ENCODE assay signal across 8 mouse cellular contexts in the genomic region with DNA sequence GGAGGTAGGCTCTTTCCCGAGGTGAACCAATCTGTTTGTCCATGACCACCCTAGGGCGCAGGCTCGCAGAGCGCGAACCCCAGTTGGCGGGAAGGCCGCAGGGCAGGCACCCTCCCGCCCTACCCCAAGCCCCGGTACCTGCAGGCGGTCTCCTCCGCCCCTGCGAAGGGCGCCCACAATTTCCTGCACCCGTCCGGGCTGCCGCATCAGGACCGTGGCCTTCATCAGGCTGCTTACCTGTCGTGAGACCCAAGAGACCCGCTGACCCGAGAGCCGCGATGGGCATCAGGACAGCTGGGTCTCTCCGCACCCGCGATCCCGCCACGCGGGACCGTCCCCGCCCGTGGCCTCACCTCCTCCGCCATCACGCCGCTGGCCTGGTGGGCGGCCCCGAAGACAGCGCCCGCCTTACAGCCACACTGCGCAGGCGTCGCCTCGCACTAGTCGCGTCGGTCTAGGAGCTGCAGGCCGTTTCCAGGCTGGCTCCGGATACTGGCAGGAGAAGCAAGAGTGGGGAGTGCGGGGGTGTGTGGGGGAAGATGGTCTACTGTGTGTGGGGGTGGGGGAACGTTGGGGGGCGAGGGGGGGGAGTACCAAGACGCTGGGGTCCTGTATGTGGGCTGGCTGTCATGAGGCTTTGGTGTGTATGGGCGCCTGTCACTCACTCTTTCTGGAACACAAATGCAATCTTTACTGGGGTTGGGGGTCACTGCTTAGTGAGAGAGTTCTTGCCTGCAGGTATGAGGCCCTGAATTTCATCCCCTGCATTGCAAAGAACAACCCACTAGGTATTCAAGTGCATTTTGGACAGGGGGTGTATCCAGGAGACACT. TPM values are rescaled to one million over a fixed set of nuclear protein-coding genes. Genes with fewer than 3 reads are reported as not detected.
DNase-seq lines count a peak whose midpoint lies in the region; ATAC-seq and TF ChIP-seq lines count a peak whose summit lies in the region.

No protein-coding gene starts in this region.

- no peaks in the 10 kb centered on the region for H3K9me3 ChIP-seq in embryonic facial prominence, embryonic 14.5 days (ENCODE audit: control insufficient read depth, low read length)
- no peaks in the 10 kb centered on the region for H3K9me3 ChIP-seq in limb, embryonic 13.5 days
- no peaks in the 10 kb centered on the region for H3K9me3 ChIP-seq in midbrain, embryonic 15.5 days

- ATAC-seq in embryonic facial prominence, embryonic 14.5 days (ENCODE audit: low read depth) = peak; percentile 98
- ATAC-seq in limb, embryonic 13.5 days (ENCODE audit: low FRiP score, low read depth) = peak; percentile 97
- peak; percentile 96 for ATAC-seq in midbrain, embryonic 15.5 days (replicated peaks)

- no peaks in the 10 kb centered on the region for H3K27me3 ChIP-seq in embryonic facial prominence, embryonic 14.5 days (replicated peaks; ENCODE audit: control insufficient read depth, insufficient read depth, low read length)
- no peaks in the 10 kb centered on the region for H3K27me3 ChIP-seq in limb, embryonic 13.5 days
- H3K27me3 ChIP-seq in midbrain, embryonic 15.5 days (replicated peaks) = no peaks in the 10 kb centered on the region

- DNase-seq in A20 (ENCODE audit: low read depth, low spot score) = peak; percentile 87
- DNase-seq in embryonic facial prominence, embryonic 14.5 days (ENCODE audit: low spot score) = peak; percentile 93
- peak; percentile 82 for DNase-seq in heart, adult 8-10 months (ENCODE audit: low spot score)
- DNase-seq in kidney, adult 9 months = peak; percentile 71
- DNase-seq in spleen, adult 18-20 months = peak; percentile 71 to 85

- H3K4me1 ChIP-seq in bone marrow, adult 2 months (ENCODE audit: control insufficient read depth, insufficient read depth, low read length) = peaks cover 1% of the 10 kb centered on the region; the same call in 1 of the 2 replicates
- H3K4me1 ChIP-seq in embryonic facial prominence, embryonic 14.5 days (ENCODE audit: control insufficient read depth, insufficient read depth, low read length) = peaks cover 10% of the 10 kb centered on the region
- H3K4me1 ChIP-seq in limb, embryonic 13.5 days = peaks cover 15% of the 10 kb centered on the region
- peaks cover 23% of the 10 kb centered on the region for H3K4me1 ChIP-seq in midbrain, embryonic 15.5 days

- peak overlapping the region; percentile 95 for H3K9ac ChIP-seq in embryonic facial prominence, embryonic 14.5 days (ENCODE audit: low read depth, low read length)
- H3K9ac ChIP-seq in limb, embryonic 13.5 days = peak overlapping the region; percentile 93
- H3K9ac ChIP-seq in midbrain, embryonic 15.5 days = peak overlapping the region; percentile 66

- WGBS in bone marrow, adult 2 months = under 1% methylated on average over 52 of the region's 52 CpGs
- 2% methylated on average over 32 of the region's 52 CpGs for WGBS in embryonic facial prominence, embryonic 14.5 days
- WGBS in limb, embryonic 13.5 days = under 1% methylated on average over 52 of the region's 52 CpGs
- WGBS in midbrain, embryonic 15.5 days = 2% methylated on average over 45 of the region's 52 CpGs

- no peak for TF ChIP-seq CTCF in bone marrow, adult 2 months (IDR thresholded peaks at IDR 0.05; ENCODE audit: control insufficient read depth, insufficient read depth, low read length)

- H3K4me2 ChIP-seq in embryonic facial prominence, embryonic 14.5 days (ENCODE audit: low read depth, low read length) = peak overlapping the region; percentile 77
- peak overlapping the region; percentile 69 for H3K4me2 ChIP-seq in limb, embryonic 13.5 days (replicated peaks)
- peak overlapping the region; percentile 59 for H3K4me2 ChIP-seq in midbrain, embryonic 15.5 days

- peak; percentile 81; the same call in 1 of the 2 replicates for TF ChIP-seq POLR2A in bone marrow, adult 2 months (IDR thresholded peaks at IDR 0.05; ENCODE audit: borderline replicate concordance, control insufficient read depth, low read depth, low read length)

- peak overlapping the region; percentile 42; the same call in 1 of the 2 replicates for H3K27ac ChIP-seq in bone marrow, adult 2 months (ENCODE audit: control insufficient read depth, insufficient read depth, low read depth, low read length, poor library complexity)
- H3K27ac ChIP-seq in embryonic facial prominence, embryonic 14.5 days (replicated peaks; ENCODE audit: low read depth, low read length) = peak overlapping the region; percentile 75
- peak overlapping the region; percentile 61; the same call in 1 of the 2 replicates for H3K27ac ChIP-seq in limb, embryonic 13.5 days
- peak overlapping the region; percentile 76 for H3K27ac ChIP-seq in midbrain, embryonic 15.5 days

- peaks cover 23% of the 10 kb centered on the region for H3K36me3 ChIP-seq in embryonic facial prominence, embryonic 14.5 days (ENCODE audit: control insufficient read depth, insufficient read depth, low read length)
- peaks cover 36% of the 10 kb centered on the region for H3K36me3 ChIP-seq in limb, embryonic 13.5 days
- H3K36me3 ChIP-seq in midbrain, embryonic 15.5 days (replicated peaks) = no peaks in the 10 kb centered on the region; the same call in 1 of the 2 replicates

- H3K4me3 ChIP-seq in bone marrow, adult 2 months (replicated peaks; ENCODE audit: control insufficient read depth, low read depth, low read length) = peak overlapping the region; percentile 84
- H3K4me3 ChIP-seq in embryonic facial prominence, embryonic 14.5 days (ENCODE audit: low read depth, low read length) = peak overlapping the region; percentile 85
- H3K4me3 ChIP-seq in limb, embryonic 13.5 days = peak overlapping the region; percentile 83
- H3K4me3 ChIP-seq in midbrain, embryonic 15.5 days = peak overlapping the region; percentile 54

RNA-seq across cellular contexts. Expression of gene Nt5c3b, which starts 0.7 kb away (rescaled TPM):
- polyA plus RNA-seq in bone marrow, adult 2 months (2011; ENCODE audit: insufficient read depth, insufficient read length, low replicate concordance, missing spikeins) = 5.8 and 21.5 TPM in 2 replicates
- 108 and 127 TPM in 2 replicates for polyA plus RNA-seq in embryonic facial prominence, embryonic 14.5 days (2014; fragmentation: Nextera tagmentation; extraction: Ambion mirVana)
- total RNA-seq in heart, adult 8-10 months (2022) = 10 to 100 TPM; 18.8 to 28.0 (median 25.2) TPM
- 176 and 181 TPM in 2 replicates for polyA plus RNA-seq in limb, embryonic 13.5 days (2015; fragmentation: Nextera tagmentation; extraction: Ambion mirVana)
- 115 and 116 TPM in 2 replicates for polyA plus RNA-seq in midbrain, embryonic 15.5 days (2015; fragmentation: Nextera tagmentation; extraction: Ambion mirVana)

RNA-seq across cellular contexts. Expression of gene Klhl10, which starts 0.8 kb away (rescaled TPM):
- not detected in 2 replicates for polyA plus RNA-seq in bone marrow, adult 2 months (2011; ENCODE audit: insufficient read depth, insufficient read length, low replicate concordance, missing spikeins)
- 0.55 and 0.84 TPM in 2 replicates for polyA plus RNA-seq in embryonic facial prominence, embryonic 14.5 days (2014; fragmentation: Nextera tagmentation; extraction: Ambion mirVana)
- total RNA-seq in heart, adult 8-10 months (2022) = under 1 TPM; 0.59 to 0.90 (median 0.77) TPM
- polyA plus RNA-seq in limb, embryonic 13.5 days (2015; fragmentation: Nextera tagmentation; extraction: Ambion mirVana) = 1.0 and 1.6 TPM in 2 replicates
- polyA plus RNA-seq in midbrain, embryonic 15.5 days (2015; fragmentation: Nextera tagmentation; extraction: Ambion mirVana) = 0.89 and 1.1 TPM in 2 replicates

RNA-seq across cellular contexts. Expression of gene Fkbp10, which starts 25.4 kb away (rescaled TPM):
- polyA plus RNA-seq in bone marrow, adult 2 months (2011; ENCODE audit: insufficient read depth, insufficient read length, low replicate concordance, missing spikeins) = 1.7 and 7.0 TPM in 2 replicates
- polyA plus RNA-seq in embryonic facial prominence, embryonic 14.5 days (2014; fragmentation: Nextera tagmentation; extraction: Ambion mirVana) = 208 TPM in 2 replicates
- 10 to 100 TPM in 1 of 4 experiments, 1 to 10 TPM in 3; 9.0 to 11.1 (median 9.0) TPM for total RNA-seq in heart, adult 8-10 months (2022)
- polyA plus RNA-seq in limb, embryonic 13.5 days (2015; fragmentation: Nextera tagmentation; extraction: Ambion mirVana) = 169 and 170 TPM in 2 replicates
- 23.3 and 27.5 TPM in 2 replicates for polyA plus RNA-seq in midbrain, embryonic 15.5 days (2015; fragmentation: Nextera tagmentation; extraction: Ambion mirVana)

RNA-seq across cellular contexts. Expression of gene P3h4, which starts 26.3 kb away (rescaled TPM):
- 0.45 and 3.9 TPM in 2 replicates for polyA plus RNA-seq in bone marrow, adult 2 months (2011; ENCODE audit: insufficient read depth, insufficient read length, low replicate concordance, missing spikeins)
- 92.8 and 100 TPM in 2 replicates for polyA plus RNA-seq in embryonic facial prominence, embryonic 14.5 days (2014; fragmentation: Nextera tagmentation; extraction: Ambion mirVana)
- 10 to 100 TPM; 13.7 to 19.4 (median 16.4) TPM for total RNA-seq in heart, adult 8-10 months (2022)
- 77.1 and 81.9 TPM in 2 replicates for polyA plus RNA-seq in limb, embryonic 13.5 days (2015; fragmentation: Nextera tagmentation; extraction: Ambion mirVana)
- polyA plus RNA-seq in midbrain, embryonic 15.5 days (2015; fragmentation: Nextera tagmentation; extraction: Ambion mirVana) = 20.3 and 21.2 TPM in 2 replicates

RNA-seq across cellular contexts. Expression of gene Klhl11, which starts 31.6 kb away (rescaled TPM):
- polyA plus RNA-seq in bone marrow, adult 2 months (2011; ENCODE audit: insufficient read depth, insufficient read length, low replicate concordance, missing spikeins) = 1.2 and 2.7 TPM in 2 replicates
- 11.7 and 11.9 TPM in 2 replicates for polyA plus RNA-seq in embryonic facial prominence, embryonic 14.5 days (2014; fragmentation: Nextera tagmentation; extraction: Ambion mirVana)
- total RNA-seq in heart, adult 8-10 months (2022) = 1 to 10 TPM; 5.7 to 6.7 (median 6.4) TPM
- polyA plus RNA-seq in limb, embryonic 13.5 days (2015; fragmentation: Nextera tagmentation; extraction: Ambion mirVana) = 10.8 and 12.6 TPM in 2 replicates
- polyA plus RNA-seq in midbrain, embryonic 15.5 days (2015; fragmentation: Nextera tagmentation; extraction: Ambion mirVana) = 12.4 and 12.8 TPM in 2 replicates

Comparison
In these comparisons a context has a peak if more than half of its experiments do, and no peak if none do; other contexts are left out.
1. Peak in every context shown above with its lines: DNase-seq, ATAC-seq, H3K4me3 ChIP-seq and H3K27ac ChIP-seq.